Mouse (Mus musculus): ENCODE data around the gene Bri3. TPM values are rescaled to one million over a fixed set of nuclear protein-coding genes. Genes with fewer than 3 reads are reported as not detected.

Gene Bri3
- total and polyA plus RNA-seq, 3 experiments, result 21.6 to 40.5 TPM; not detected in 1

DNA sequence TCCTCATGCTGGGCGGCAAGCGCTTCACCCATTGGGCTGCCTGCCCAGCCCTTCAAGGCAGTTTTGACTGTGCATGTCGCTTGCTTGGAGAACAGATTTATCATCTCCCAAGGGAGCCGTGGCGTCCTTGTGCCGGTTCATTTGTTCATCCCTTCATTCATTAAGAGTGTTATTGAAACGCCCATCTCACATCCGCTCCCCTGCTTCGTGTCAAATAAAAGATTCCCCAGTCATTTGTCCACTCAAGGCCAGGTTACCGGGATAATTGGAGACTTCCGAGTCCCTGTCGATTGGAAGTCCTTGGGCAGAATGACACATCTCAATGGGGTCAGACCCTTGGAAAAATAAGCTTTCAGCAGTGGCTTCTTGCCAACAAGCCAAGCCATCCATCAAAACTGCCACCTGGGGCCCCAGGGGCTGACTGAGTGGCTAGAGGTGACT lies 197.6 kb downstream of the Bri3 start:
- Histone ChIP-seq H3K9me3 (replicated peaks; ENCODE audit: insufficient read depth, low read length) (no peaks in the 10 kb centered on the region), H3K9ac (ENCODE audit: control insufficient read depth, low read depth, low read length, poor library complexity, severe bottlenecking) (no peak overlapping the region), H3K27me3 (ENCODE audit: control insufficient read depth in 1 of 2, insufficient read depth in 2 of 2, low read length in 2 of 2) (no peaks in the 10 kb centered on the region), H3K27ac (ENCODE audit: control insufficient read depth, low read depth, low read length) (no peak overlapping the region), H3K4me1 (ENCODE audit: control insufficient read depth in 1 of 2, insufficient read depth in 2 of 2, low read length in 2 of 2) (no peaks in the 10 kb centered on the region), H3K4me3 (ENCODE audit: control insufficient read depth in 1 of 2, insufficient read depth in 1 of 2, low read depth in 2 of 2, low read length in 2 of 2) (no peak overlapping the region), H3K36me3 (ENCODE audit: control insufficient read depth in 1 of 2, insufficient read depth in 2 of 2, low read length in 2 of 2) (no peaks in the 10 kb centered on the region), H3K79me2 (ENCODE audit: control insufficient read depth, insufficient read depth, low read length, poor library complexity) (no peaks in the 10 kb centered on the region)
- DNase-seq (ENCODE audit: low read depth, low spot score), result no peak
- TF ChIP-seq HCFC1 (IDR thresholded peaks at IDR 0.05; ENCODE audit: low read depth, low read length) (no peak), TCF12 (IDR thresholded peaks at IDR 0.05; ENCODE audit: low read depth, low read length) (no peak), ZNF384 (IDR thresholded peaks at IDR 0.05; ENCODE audit: low read depth, low read length) (no peak), CHD2 (IDR thresholded peaks at IDR 0.05; ENCODE audit: low read length) (no peak), MXI1 (IDR thresholded peaks at IDR 0.05; ENCODE audit: low read depth, low read length) (no peak), NRF1 (IDR thresholded peaks at IDR 0.05; ENCODE audit: insufficient read depth, low read depth, low read length, poor library complexity, severe bottlenecking) (no peak), MAX (IDR thresholded peaks at IDR 0.05; ENCODE audit: low read length) (no peak), MYB (IDR thresholded peaks at IDR 0.05; ENCODE audit: low read depth, low read length) (no peak), ELF1 (IDR thresholded peaks at IDR 0.05; ENCODE audit: low read depth, low read length) (no peak), RAD21 (IDR thresholded peaks at IDR 0.05; ENCODE audit: low read depth, low read length) (no peak), USF1 (IDR thresholded peaks at IDR 0.05; ENCODE audit: low read depth, low read length) (no peak), RCOR1 (IDR thresholded peaks at IDR 0.05; ENCODE audit: low read depth, low read length) (no peak), SIN3A (IDR thresholded peaks at IDR 0.05; ENCODE audit: low read length) (no peak), CHD1 (IDR thresholded peaks at IDR 0.05; ENCODE audit: low read depth, low read length) (no peak), JUND (IDR thresholded peaks at IDR 0.05; ENCODE audit: low read depth, low read length) (no peak), POLR2AphosphoS5 (IDR thresholded peaks at IDR 0.05; ENCODE audit: borderline replicate concordance, low read depth, low read length) (no peak), MAFK (IDR thresholded peaks at IDR 0.05; ENCODE audit: borderline replicate concordance, low read depth, low read length) (no peak), ZKSCAN1 (IDR thresholded peaks at IDR 0.05; ENCODE audit: low read depth, low read length) (no peak), TAL1 (IDR thresholded peaks at IDR 0.05; ENCODE audit: low read length) (no peak)

DNA sequence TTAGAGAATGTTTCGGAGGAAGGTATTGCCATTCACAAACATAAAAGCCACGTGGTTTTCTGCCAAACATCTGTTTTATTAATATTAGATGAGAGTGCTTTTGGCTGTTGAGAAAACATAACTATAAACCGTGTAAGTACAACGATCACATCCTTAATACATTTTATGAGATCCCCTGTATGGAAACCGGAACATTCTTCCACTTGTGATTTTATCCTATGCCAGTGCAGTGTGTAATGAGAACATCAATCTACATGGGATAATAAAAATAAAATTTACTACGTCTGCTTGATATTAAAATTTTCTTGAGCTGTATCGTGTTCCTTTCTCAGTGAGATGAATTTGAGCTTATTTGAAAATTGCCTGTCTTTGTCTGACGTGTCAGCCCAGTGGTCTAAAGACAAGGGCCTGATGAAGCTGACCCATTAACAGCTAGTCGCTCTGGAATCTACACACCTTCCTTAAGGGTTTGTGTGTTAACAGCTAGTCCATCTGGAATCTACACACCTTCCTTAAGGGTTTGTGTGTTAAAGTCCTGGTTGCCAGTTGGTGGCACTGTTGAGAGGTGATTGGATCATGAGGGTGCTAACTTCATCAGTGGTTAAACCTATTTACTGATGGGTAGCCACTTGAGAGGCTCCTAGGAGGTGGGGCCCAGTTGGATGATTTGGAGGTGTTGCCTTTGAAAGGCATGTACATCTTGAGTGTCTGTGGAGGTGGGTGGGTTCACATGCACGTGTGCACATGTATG lies 202.4 kb downstream of the Bri3 start:
- Histone ChIP-seq H3K4me1 (ENCODE audit: control insufficient read depth in 1 of 2, insufficient read depth in 2 of 2, low read length in 2 of 2) (no peaks in the 10 kb centered on the region), H3K9me3 (replicated peaks; ENCODE audit: insufficient read depth, low read length) (no peaks in the 10 kb centered on the region), H3K27me3 (ENCODE audit: control insufficient read depth in 1 of 2, insufficient read depth in 2 of 2, low read length in 2 of 2) (no peaks in the 10 kb centered on the region), H3K9ac (ENCODE audit: control insufficient read depth, low read depth, low read length, poor library complexity, severe bottlenecking) (no peak overlapping the region), H3K79me2 (ENCODE audit: control insufficient read depth, insufficient read depth, low read length, poor library complexity) (no peaks in the 10 kb centered on the region), H3K36me3 (ENCODE audit: control insufficient read depth in 1 of 2, insufficient read depth in 2 of 2, low read length in 2 of 2) (no peaks in the 10 kb centered on the region), H3K4me3 (ENCODE audit: control insufficient read depth in 1 of 2, insufficient read depth in 1 of 2, low read depth in 2 of 2, low read length in 2 of 2) (no peak overlapping the region), H3K27ac (ENCODE audit: control insufficient read depth, low read depth, low read length) (no peak overlapping the region)
- DNase-seq (ENCODE audit: low read depth, low spot score), result no peak
- TF ChIP-seq GATA1 (IDR thresholded peaks at IDR 0.05; ENCODE audit: low read depth, low read length) (no peak), MAZ (IDR thresholded peaks at IDR 0.05; ENCODE audit: low read depth, low read length) (no peak), MYB (IDR thresholded peaks at IDR 0.05; ENCODE audit: low read depth, low read length) (no peak), USF2 (IDR thresholded peaks at IDR 0.05; ENCODE audit: borderline replicate concordance in 1 of 2, insufficient read depth in 1 of 2, low read depth in 1 of 2, low read length in 2 of 2) (no peak), TAL1 (IDR thresholded peaks at IDR 0.05; ENCODE audit: low read length) (no peak), POLR2AphosphoS5 (IDR thresholded peaks at IDR 0.05; ENCODE audit: borderline replicate concordance, low read depth, low read length) (no peak), UBTF (IDR thresholded peaks at IDR 0.05; ENCODE audit: borderline replicate concordance, insufficient read depth, low read depth, low read length) (no peak), USF1 (IDR thresholded peaks at IDR 0.05; ENCODE audit: low read depth, low read length) (no peak), KAT2A (conservative IDR thresholded peaks at IDR 0.05; ENCODE audit: low read depth, low read length) (no peak), RAD21 (IDR thresholded peaks at IDR 0.05; ENCODE audit: low read depth, low read length) (no peak), NELFE (IDR thresholded peaks at IDR 0.05; ENCODE audit: low read depth, low read length) (no peak), ZNF384 (IDR thresholded peaks at IDR 0.05; ENCODE audit: low read depth, low read length) (no peak), JUND (IDR thresholded peaks at IDR 0.05; ENCODE audit: low read depth, low read length) (no peak), GABPA (IDR thresholded peaks at IDR 0.05; ENCODE audit: low read depth, low read length) (no peak), MXI1 (IDR thresholded peaks at IDR 0.05; ENCODE audit: low read depth, low read length) (no peak)
